Mouse (Mus musculus): Measurements from ENCODE around the gene Trappc10. TPM values are rescaled to one million over a fixed set of nuclear protein-coding genes. Genes with fewer than 3 reads are reported as not detected.
A peak's percentile ranks its signal among the peaks of the same experiment; 100 is the strongest.

The Trappc10 gene
- total RNA-seq, 2 experiments from 2014 or later: 30.7 to 39.0 TPM

DNA sequence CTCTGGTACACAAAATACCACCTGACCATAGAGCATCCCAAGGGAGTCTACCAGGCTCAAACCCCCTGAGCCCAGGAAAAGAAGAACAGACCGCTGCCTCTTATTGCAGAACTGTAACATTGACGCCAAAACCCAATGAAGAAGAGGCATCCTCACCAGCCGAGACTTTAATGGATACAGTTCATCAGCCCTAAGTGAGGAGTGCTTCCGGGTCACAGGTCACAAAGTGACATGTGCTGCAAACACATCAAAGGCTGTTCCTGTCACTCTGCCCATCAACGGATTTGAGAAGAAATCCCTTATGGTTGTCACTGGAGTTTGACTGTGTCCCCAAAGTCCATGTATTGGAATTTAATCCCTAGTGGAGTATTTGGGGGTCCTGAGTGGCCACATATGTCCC is 14.8 kb upstream of the Trappc10 start:
- no peak for ATAC-seq (replicated peaks; ENCODE audit: poor library complexity)

DNA sequence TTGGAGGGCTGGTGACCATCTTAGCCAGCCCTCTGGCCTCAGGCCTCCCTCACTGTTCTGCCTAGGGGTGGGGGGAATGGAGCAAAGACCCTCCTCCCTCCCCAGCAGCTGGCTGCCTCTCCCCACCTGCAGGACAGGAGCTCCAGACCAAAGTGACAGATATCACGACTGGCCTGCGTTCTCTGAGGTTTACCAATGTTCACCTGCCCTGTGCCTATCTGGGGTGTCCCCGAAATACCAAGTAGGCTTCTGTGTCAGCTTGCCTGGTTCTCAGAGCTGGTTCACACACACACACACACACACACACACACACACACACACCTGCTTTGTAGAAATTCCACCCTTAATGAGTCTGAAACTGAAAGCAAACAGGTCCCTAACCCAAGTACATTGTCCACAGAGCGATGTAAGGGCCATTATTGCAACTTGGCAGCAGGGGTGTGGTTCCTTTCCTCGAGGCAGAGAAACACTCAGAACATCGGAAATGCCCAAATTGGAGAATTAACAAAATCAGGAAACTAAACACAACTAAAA is 13.8 kb upstream of the Trappc10 start:
- ATAC-seq (replicated peaks; ENCODE audit: poor library complexity): no peak

DNA sequence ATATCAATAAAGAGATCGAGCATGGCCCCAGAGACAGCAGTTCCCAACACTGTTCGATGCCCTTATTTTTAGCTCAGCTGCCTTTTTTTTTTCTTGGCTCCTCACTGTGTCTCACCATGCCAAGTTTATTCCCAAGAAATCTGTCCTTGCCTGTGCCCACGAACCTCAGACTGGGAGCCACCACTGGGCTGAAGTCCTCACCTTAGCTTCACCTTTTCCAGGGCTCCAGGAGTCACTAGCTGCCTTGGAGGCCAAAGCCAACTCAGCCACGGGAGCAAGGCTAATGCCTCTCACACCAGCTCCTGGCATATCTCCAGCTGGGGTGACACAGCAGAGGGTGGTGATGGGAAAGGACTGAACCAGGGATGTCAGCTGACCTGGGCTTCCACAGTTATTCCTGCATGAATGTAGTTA is 11.2 kb upstream of the Trappc10 start:
- ATAC-seq (replicated peaks; ENCODE audit: poor library complexity): peak; percentile 84

DNA sequence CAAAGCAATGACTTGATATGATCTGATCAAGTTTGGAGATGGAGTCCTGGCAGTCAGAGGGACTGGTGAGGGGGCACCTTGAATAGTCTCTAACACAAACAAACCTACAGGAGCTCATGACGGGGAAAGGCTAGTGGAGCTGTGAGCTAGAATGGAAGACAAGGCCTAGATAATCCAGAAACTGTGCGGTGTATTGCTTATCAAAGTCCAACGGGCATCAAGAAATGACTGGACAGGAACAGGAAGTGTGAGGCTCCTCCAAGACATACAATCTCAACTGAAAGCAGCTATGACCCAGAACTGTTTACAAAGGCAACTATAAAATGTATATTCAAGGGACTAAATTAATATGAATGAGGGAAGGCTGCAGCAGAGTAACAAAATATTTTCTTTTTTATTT is 2.8 kb upstream of the Trappc10 start:
- no peak for ATAC-seq (replicated peaks; ENCODE audit: poor library complexity)

DNA sequence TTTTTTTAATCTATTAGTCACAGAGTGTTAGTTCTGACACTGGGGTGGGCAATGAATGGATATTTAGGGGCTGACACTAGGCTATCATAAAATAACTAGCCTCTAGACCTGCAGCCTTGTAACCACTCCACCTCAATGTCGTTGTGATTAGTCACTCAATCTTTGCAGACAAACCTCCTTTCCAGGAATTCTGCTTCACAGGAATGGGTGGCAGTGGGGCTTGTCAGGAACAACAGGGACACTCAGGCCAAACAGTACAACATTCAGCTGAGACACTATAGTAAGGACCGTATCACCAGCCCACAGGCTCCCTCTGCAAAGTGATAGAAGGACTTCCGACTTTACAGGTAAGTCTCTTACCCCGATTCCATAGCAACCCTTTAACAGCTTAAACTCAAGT is 2.3 kb upstream of the Trappc10 start:
- ATAC-seq (replicated peaks; ENCODE audit: poor library complexity): no peak

- ATAC-seq (replicated peaks; ENCODE audit: poor library complexity): peak; percentile 15
Observed at GRCm38 (mm10) chr10:78245225-78245547, 745 bp upstream of the Trappc10 start.

DNA sequence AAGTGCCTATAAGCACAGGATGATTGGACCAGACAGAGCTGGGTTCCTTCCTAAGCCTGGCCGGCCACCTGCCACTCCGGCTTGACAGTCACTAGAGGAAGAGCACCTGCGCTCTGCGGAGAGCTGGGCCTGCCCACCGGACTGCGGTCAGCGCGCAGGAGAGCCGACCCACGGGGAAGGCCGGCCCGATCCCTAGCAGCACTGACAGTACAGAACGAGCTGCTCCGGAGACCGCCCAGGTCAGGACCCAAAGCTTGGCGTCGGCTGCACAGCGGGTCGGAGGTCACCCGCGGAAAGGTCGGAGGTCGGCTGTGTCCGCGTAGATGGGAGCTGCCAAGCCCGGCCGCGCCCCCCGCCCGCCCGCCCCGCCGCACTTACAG is 393 bp downstream of the Trappc10 start:
- peak; percentile 26 for ATAC-seq (replicated peaks; ENCODE audit: poor library complexity)

DNA sequence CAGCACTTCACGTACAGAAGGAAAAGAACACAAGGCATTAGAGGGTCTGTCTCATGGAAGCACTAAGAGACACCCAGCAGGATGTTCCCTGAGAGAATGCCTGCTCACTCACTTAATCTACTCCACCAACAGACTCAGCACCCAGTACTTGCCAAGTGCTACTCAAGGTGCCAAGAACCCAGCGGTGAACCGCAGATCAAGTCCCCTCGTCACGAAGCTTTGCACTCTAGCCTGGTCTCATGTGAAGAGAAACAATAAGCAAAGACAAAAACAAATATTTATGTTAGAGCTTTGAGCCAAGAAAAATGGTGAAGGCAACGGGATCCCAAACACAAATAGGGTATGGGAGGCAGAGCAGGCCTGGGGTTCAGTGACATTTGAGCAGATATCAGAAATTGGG is 5.5 kb downstream of the Trappc10 start:
- ATAC-seq (replicated peaks; ENCODE audit: poor library complexity): no peak

DNA sequence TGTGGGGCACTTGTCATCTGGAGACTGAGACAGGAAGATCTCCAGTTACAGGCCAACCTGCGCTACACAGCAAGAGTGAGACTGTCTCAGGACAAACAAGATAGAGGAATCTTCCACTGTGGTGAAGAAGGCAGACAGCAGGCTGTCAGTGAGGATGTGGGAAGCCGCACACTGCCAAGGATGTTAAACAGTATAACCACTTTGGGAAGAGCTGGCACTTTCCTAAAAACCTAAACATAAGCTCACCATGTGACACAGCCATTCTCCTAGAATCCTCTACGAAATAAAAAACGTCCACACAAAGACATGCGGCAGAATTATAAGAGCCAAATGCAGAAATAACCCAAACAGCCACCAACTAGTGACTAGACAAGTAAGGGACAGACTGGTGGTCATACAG is 6.1 kb downstream of the Trappc10 start:
- ATAC-seq (replicated peaks; ENCODE audit: poor library complexity): no peak

GRCm38 (mm10) chr10:78237809-78238208 is 6.6 kb downstream of the Trappc10 start:
- peak; percentile 36 for ATAC-seq (replicated peaks; ENCODE audit: poor library complexity)

- peak; percentile 88 for ATAC-seq (replicated peaks; ENCODE audit: poor library complexity)
Observed at GRCm38 (mm10) chr10:78236885-78237629, 7.4 kb downstream of the Trappc10 start.

DNA sequence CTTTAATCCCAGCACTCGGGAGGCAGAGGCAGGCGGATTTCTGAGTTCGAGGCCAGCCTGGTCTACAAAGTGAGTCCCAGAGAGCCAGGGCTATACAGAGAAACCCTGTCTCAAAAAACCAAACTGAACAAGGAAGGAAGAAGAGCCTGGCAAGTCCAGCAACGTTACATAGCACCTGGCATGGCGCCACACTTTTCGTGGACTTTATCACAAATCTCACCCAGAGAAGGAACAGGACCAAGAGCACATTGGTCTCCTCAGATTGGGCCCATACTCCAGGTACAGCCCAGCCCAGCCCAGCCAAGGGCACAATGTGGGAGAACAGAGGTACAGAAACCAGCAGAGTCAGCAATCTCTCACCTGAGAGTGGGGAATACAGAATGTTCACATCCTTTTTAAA is 10.7 kb downstream of the Trappc10 start:
- ATAC-seq (replicated peaks; ENCODE audit: poor library complexity): no peak

DNA sequence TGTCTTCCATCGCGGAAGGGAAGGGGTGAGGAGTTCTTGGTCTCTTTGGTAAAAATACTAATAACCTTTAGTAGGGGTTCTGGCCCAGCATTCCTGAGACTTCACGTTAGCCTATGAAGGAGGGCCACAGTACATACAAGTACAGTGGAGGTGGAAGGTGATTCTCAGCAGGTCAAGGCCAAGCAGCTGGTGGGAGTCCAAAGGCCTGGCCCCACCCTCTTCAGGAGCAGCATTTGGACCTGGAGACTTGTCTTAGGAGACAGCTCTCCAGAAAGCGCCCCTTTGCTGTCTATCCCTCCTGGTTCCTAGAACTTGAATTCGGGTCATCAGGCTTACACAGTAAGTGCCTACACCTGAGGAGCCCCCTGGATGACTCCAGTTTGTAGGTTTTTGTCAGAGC is 11.3 kb downstream of the Trappc10 start:
- ATAC-seq (replicated peaks; ENCODE audit: poor library complexity): no peak

DNA sequence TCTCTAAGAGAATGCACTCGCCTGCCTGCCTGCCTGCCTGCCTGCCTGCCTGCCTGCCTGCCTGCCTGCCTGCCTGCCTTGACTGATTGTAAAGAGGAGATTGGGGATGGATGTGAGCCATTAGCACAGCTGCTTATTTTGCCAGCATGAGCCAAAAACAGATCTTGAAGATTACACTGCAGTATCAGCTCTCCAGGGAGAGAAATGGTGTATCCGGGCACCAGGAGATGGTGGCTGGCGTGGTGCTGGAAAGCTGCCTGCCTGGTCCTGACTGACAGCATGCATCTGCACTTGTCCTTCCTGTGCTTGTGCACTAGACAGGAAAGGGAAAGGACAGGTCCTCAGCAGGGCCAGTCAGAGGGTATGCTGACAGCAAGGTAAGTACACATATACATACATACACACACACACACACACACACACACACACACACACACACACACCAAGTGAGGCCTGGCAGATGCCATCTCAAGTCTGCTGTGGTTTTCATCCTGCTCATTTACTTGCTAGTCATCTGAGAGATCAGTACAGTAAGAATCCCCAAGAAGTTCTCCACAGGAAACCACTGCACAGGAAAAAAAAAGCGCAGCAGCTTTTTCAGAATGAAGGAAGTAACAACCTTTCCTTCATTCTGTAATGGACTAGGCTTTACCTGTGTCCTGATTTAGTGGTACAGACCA is 12.0 kb downstream of the Trappc10 start:
- ATAC-seq (replicated peaks; ENCODE audit: poor library complexity): peak; percentile 51

GRCm38 (mm10) chr10:78228560-78228928 is 15.9 kb downstream of the Trappc10 start:
- ATAC-seq (replicated peaks; ENCODE audit: poor library complexity): no peak

GRCm38 (mm10) chr10:78227875-78228559 is 16.4 kb downstream of the Trappc10 start:
- ATAC-seq (replicated peaks; ENCODE audit: poor library complexity): 0 out of 2 replicates have a peak, but pooled peaks have one; percentile 14

DNA sequence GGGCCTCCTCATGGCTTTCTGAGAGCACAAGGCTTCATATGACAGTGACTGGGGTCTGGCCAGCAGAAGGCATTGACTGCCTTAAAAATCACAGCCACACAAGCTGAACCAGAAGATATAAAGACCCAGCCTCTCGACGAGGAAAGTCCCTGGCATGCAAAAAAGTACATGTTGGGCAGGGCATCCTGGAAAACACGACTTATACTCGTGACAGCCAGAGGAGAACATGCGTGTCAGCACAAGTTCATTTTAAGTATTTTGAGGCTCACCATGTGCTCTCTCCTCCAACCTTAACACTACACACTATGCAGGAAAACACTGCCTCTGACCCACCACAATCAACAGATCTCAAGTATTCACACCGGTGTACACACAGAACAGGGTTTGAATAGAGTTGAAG is 20.3 kb downstream of the Trappc10 start:
- ATAC-seq (replicated peaks; ENCODE audit: poor library complexity): no peak

GRCm38 (mm10) chr10:78222908-78223307 is 21.5 kb downstream of the Trappc10 start:
- ATAC-seq (replicated peaks; ENCODE audit: poor library complexity): no peak

GRCm38 (mm10) chr10:78221315-78221714 is 23.1 kb downstream of the Trappc10 start:
- no peak; the same call in 1 of the 2 replicates for ATAC-seq (replicated peaks; ENCODE audit: poor library complexity)

DNA sequence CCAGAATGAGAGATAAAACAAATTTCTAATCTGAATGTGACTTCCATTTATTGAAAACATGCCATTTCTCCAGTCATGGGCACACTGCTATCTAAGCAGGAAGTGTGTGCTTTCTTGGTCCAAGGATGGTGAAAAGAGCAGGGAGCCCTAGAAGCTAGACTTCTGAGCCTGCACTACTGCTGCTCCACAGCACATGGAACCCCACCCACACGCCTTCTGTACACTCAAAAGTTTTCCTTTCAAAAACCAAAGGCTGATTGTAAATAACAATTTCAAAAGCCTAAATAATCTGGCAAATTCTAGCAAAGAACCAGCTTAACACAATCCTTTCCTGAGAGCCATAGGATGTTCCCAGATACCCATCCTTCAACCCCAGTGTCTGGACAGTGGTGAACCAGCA is 24.9 kb downstream of the Trappc10 start:
- ATAC-seq (replicated peaks; ENCODE audit: poor library complexity): no peak

DNA sequence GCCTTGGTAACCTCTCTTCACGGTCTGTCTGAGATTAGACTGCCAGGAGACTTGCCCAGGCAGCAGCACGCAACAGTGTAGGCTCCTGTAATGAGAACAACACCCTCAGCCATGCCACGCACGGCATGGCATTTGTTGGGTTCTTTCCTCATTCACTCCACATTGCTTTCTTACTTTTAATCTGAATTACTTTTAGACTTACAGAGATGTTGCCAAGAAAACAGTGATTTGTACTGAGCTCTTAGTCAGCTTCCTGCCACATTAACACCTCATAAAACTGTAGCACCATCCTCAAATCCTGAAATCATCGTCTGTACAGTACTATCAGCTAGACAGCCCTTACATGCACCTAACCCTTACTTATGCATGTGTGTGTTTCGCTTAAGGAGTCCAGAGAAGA is 25.9 kb downstream of the Trappc10 start:
- no peak for ATAC-seq (replicated peaks; ENCODE audit: poor library complexity)
